Mouse (Mus musculus) lung, postnatal 0 days (tissue): ENCODE measurements around the gene Abtb2.

ENCODE experiments used
- CTCF ChIP-seq: IDR thresholded peaks from 2 replicates; pipeline ENCODE4 v1.5.1; 2016; ENCODE audit warnings: antibody characterized with exemption, mild to moderate bottlenecking
- EP300 ChIP-seq: IDR thresholded peaks from 2 replicates; pipeline ENCODE4 v1.6.1; 2016; ENCODE audit warnings: antibody characterized with exemption, mild to moderate bottlenecking, control low read depth

DNA sequence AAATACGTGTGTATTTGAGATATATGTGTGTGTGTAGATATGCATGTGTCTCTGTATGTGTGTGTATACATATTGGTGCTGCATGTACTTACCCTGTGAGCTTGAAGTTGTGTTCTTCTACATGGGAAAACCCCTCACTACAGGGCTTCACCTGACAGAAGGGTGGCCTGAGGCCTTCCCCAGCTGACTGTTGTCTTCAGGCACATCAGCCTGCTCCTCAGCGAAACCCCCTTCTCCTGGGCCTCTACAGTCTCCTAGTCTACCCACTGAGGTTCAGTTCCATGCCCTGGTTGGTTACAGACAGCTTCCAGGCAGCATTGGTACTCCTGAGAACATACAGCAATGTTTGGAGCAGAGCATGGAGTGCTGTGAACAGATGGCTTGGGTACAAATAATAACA lies 118.3 kb downstream of the Abtb2 start:
- TF ChIP-seq CTCF: no peak
- no peak for TF ChIP-seq EP300
